Mouse (Mus musculus): Measurements from ENCODE around the gene Abcb9.

Abcb9 gene

GRCm38 (mm10) chr5:124095596-124096232, at the start of gene Abcb9:
Gene Abcb9, minus strand, starts transcription at chr5:124095798.
- in situ Hi-C loops (cut with MboI, MseI): no loop called here

DNA sequence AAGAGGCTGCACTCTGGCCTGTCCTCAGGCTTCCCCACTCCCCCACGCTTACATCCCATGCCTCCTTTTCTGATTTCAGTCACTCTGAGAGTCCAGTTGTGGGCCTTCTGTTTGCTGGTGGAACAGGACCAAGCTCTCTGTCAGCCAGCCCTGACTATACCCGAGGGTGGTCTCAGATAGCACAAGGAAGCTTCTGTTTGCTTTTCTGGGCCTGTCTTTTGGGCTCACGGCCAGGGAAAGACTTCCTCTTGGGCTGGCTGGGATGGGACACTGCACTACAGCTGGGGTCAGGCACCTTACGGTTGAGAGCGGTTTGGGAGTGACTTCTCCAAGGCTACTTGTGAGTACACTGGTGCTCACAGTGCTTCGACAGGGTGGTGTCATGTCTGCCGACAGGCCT, 42.5 kb upstream of the Abcb9 start:
- in situ Hi-C loops (cut with MboI, MseI): loop anchor here (5.0 to 10.0 kb wide), 2 partner anchors 377 to 574 kb away; no protein-coding TSS in a partner anchor

- in situ Hi-C loops (cut with MboI, MseI): loop anchor here in 1 of 2 experiments (10.0 kb wide), 1 partner anchor 381 kb away; no protein-coding TSS in a partner anchor
Observed at GRCm38 (mm10) chr5:124134261-124134660, 38.7 kb upstream of the Abcb9 start.

- in situ Hi-C loops (cut with MboI, MseI): no loop called here
Observed at GRCm38 (mm10) chr5:124125093-124125492, 29.5 kb upstream of the Abcb9 start.

DNA sequence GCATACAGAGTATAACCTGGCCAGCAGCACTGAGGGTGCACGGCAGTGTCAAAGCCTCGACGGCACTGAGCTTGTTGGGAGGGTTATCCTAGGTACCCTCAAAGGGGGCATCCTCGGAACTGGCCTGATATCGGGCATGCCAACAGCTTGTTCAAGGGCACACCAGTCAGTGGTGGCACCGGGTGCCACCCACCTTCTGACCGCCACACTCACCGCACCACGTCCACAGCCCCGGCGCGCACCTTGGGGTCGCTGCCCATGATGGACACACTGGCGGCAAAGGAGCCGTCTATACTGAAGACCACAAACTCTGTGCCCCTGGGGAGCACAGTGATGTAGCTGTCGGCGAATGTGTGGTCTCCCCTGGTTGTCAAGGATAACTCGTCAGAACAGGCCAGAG, 26.8 kb upstream of the Abcb9 start:
- in situ Hi-C loops (cut with MboI, MseI): no loop called here

DNA sequence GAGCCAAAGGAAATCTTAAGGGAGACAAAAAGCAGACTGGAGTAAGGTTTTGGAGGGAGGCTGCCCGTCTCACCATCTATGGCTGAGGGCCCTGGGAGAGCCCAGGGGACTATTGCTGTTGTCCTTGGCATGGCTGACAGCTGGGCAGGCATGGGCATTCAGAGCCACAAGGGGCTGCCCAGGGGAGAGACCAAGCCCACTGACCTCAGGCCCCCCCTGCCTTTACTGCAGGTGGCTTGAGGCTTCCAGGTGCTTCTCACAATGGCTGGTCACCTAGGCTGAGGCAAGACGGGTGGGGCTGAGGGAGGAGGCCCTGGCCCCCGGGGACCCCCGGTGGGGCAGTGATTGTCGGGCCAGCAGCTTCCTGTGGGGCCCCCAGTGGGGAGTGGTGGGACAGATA, 23.6 kb upstream of the Abcb9 start:
- in situ Hi-C loops (cut with MboI, MseI): no loop called here

- in situ Hi-C loops (cut with MboI, MseI): no loop called here
Observed at GRCm38 (mm10) chr5:124115990-124116845, 20.6 kb upstream of the Abcb9 start, which contains the start of gene Arl6ip4. Gene Arl6ip4, plus strand, starts transcription at chr5:124116089.

DNA sequence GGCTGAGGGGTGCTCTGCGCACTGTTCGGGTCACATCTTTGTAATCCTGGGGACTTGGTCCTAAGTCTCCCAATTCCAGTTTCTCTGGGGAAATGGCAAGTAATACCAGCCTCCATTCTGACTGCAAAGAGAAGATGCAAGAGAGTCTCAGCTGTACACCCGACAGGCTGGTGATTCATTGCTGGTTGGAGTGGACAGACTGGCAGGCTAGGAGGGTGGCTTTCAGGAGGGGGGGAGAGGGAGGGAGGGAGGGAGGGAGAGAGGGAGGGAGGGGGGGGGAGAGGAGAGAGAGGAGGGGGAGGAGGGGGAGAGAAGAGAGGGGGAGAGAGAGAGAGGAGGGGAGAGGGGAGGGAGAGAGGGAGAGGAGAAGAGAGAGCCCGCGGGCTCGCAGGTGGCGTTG, 19.9 kb upstream of the Abcb9 start:
- in situ Hi-C loops (cut with MboI, MseI): no loop called here

GRCm38 (mm10) chr5:124114276-124115025, 18.9 kb upstream of the Abcb9 start:
- in situ Hi-C loops (cut with MboI, MseI): no loop called here

GRCm38 (mm10) chr5:124113030-124113429, 17.4 kb upstream of the Abcb9 start:
- in situ Hi-C loops (cut with MboI, MseI): no loop called here

GRCm38 (mm10) chr5:124112531-124112930, 16.9 kb upstream of the Abcb9 start:
- in situ Hi-C loops (cut with MboI, MseI): no loop called here

DNA sequence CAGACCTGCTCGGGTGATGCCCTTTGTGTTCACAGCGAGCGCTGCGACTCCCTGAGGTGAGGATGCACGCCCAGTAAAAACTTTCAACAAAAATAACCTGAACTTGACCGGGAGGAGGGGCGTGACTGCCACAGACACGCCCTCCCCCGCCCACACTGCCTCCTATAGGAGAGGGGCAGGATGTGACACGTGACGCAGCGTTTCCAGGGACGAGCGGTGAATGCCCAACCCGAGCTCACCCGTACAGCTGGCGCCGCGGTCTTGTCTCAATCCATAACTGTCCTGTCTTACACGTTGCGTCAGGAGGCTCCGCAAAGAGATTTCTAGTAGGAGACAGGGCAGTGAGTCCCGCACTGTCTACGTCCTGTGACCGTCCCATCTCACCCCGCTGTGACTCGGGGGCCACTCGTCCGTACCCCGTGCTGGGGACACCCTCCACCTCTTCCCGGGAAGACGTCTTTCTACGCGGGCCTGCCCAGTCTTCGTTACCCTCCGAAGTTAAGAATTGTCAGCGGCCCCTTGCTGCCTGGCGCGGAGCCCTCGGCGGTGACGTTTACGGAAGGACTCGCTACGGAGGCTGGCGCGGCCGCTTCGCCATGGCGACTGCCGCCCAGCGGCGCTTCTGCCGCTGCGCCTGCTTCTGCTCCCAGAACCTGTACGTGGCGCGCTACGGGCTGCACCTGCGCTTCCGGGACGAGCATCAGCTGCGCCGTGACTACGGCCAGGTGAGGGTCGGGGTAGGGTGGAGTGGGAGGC, 16.3 kb upstream of the Abcb9 start, which contains the start of gene Ogfod2:
Gene Ogfod2 (plus strand): TSS at position 556 of the 756 bp plus-strand sequence.
- in situ Hi-C loops (cut with MboI, MseI): no loop called here

- in situ Hi-C loops (cut with MboI, MseI): no loop called here
Observed at GRCm38 (mm10) chr5:124111077-124111741, 15.6 kb upstream of the Abcb9 start.

- in situ Hi-C loops (cut with MboI, MseI): no loop called here
Observed at GRCm38 (mm10) chr5:124103552-124103951, 8.0 kb upstream of the Abcb9 start.

GRCm38 (mm10) chr5:124103020-124103419, 7.4 kb upstream of the Abcb9 start:
- in situ Hi-C loops (cut with MboI, MseI): no loop called here

GRCm38 (mm10) chr5:124102326-124102725, 6.7 kb upstream of the Abcb9 start:
- in situ Hi-C loops (cut with MboI, MseI): no loop called here

GRCm38 (mm10) chr5:124100128-124101044, 4.8 kb upstream of the Abcb9 start:
- in situ Hi-C loops (cut with MboI, MseI): no loop called here

DNA sequence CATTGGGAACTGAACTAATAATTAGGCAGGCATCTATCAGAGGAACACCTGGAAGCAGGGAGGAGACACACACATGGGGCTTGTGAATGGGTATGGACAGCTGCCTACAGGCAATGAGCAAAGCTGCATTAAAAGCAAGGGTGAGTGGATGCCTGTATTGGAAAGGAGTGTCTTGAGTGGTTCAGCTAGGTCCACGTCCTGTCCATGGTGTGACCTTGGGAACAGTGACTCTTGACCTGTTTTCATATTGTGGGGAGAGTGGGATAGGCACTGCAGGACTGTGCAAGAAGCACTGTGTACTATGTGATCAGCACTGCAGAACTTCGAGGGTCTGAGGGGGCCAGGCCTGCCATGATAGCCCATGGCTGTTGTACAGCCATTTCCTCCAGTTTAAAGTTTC, 3.3 kb upstream of the Abcb9 start:
- in situ Hi-C loops (cut with MboI, MseI): no loop called here

- in situ Hi-C loops (cut with MboI, MseI): no loop called here
Observed at GRCm38 (mm10) chr5:124095077-124095581, 469 bp downstream of the Abcb9 start.

All from T-helper 17 cell (primary cell).